Mouse (Mus musculus): ENCODE results near the gene Wasf2.

Wasf2 gene

DNA sequence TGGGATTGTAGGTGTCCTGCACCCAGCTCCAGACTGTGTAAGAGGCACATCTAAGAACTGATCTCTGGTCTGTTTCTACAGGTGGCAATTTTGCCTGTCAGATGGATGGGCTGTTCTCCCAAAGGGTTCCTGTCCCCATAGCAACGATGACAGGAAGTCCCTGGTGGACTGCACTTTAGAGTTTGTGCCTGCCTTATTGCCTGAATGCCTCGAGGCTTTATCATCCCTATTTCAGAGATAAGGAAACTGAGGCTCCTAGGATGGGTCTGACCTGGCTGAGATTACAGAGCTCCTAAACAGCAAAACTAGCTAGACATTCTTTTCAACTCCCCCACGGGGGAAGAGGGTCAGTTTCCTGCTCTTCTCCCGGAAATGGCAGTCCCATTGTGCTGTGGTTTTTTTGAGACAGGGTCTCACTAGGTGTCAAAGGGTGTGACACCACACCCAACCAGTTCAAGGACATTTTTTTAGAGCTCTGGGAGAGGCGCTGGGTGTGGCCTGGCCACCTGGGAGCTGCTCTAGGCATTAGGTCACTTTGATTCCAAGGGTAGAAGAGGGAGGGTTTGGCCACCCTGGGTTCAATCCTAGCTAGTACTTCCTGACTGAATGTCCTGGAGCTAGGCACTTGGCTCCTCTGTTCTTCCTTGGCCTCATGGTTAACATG, 8.2 kb upstream of the Wasf2 start:
- DNase-seq (ENCODE audit: low read depth, low spot score): no peak

DNA sequence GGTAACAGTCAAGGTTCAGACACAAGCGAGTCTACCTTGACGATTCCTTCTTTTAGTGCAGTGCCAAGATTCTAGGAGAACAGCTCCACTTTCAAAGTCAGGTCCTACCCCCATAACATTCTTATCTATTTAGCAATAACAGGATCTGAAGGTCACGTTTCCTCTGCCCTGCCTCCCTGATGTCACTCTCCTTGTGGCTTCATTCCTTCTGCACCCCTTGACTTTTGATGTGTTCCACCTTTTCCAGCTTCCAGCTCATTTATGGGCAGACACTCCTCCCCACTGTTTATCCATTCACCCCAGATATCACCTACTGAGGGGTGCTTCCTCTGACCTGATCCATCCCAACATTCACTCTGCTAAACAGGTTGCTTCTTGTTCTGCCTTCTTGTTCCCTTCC, 3.2 kb upstream of the Wasf2 start:
- DNase-seq (ENCODE audit: low read depth, low spot score): no peak

GRCm38 (mm10) chr4:133127894-133128293, 2.4 kb upstream of the Wasf2 start:
- DNase-seq (ENCODE audit: low read depth, low spot score): no peak

- no peak for DNase-seq (ENCODE audit: low read depth, low spot score)
These were observed 914 bp upstream of the Wasf2 start for GRCm38 (mm10) chr4:133129391-133129790.

DNA sequence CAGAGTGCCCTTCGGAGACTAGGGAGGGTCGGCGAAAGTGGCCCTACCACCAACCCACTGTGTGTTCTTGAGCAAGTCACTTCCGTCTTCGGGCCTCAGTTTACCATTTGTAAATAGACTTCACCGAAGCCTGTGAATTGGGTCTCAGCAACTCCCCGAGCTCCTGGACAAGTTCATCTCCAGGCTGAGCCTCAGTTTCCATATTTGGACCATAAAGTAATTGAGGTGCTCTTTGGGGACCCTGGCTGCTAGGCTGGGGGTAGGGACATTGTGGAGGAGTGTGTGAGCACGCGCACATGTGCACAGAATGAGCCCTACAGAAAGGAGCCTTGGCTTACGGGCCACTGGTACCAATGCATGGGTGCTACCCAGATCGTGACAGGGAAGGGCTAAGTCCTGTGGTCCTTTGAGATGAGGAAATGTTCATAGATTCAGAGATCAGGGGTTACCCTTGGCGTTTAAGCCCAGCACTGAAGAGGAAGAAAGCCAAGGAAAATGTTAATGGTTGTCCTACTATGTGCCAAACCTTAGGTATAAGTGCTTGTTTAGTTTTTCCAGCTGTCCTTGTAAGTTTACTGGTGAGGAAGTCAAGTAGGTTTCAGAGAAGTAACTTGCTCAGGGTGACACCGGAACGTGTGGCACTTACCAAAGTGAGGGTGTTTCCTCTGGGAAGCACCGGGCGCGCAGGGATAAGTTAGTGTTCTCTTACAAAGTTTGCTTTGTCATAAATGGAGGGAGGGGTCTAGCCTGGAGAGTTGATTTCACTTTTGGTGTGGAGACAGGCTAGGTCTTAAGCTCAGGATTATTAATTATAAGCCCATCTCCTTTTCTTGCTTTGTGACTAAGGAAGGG, 811 bp downstream of the Wasf2 start:
- no peak for DNase-seq (ENCODE audit: low read depth, low spot score)

GRCm38 (mm10) chr4:133132027-133132426, 1.7 kb downstream of the Wasf2 start:
- no peak for DNase-seq (ENCODE audit: low read depth, low spot score)

DNA sequence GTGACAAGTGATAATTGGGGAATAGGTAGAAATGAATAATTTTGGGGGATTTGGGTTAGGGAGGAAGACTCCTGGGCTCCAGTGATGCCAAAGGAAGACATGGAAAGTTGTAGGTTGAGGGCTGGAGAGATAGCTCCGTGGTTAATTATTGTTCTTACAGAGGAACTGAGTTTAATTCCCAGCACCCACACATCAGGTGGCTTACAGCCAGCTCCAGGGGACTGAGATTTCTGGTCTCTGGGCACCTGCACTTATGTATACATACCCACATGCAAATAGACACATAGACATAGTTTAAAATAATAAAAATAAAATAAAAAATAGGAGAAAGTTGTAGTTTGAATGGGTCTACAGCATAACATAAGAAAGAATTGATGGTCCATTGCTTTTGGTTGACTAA, 6.6 kb downstream of the Wasf2 start:
- no peak for DNase-seq (ENCODE audit: low read depth, low spot score)

GRCm38 (mm10) chr4:133138971-133139370, 8.7 kb downstream of the Wasf2 start:
- DNase-seq (ENCODE audit: low read depth, low spot score): no peak

GRCm38 (mm10) chr4:133155006-133155405, 24.7 kb downstream of the Wasf2 start:
- no peak for DNase-seq (ENCODE audit: low read depth, low spot score)

DNA sequence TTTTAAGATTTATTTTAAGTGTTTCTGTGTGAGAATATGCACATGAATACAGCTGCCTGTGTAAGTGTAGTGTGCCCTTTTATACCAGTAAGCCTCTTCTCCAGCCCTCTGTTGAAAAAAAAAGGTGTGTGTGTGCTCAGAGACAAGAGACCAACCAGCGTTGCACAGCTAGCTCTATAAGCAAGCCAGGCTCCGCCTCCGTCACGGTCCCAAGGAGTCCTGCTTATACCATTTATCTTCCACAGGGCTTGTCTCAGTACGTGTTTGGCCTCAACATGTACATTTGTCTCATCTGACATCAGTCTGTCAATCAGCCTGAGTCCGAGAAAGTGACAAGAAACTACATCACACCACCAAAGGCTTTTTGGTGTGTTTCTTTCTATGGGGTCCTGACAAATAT, 25.4 kb downstream of the Wasf2 start:
- DNase-seq (ENCODE audit: low read depth, low spot score): no peak

- DNase-seq (ENCODE audit: low read depth, low spot score): no peak
These were observed 26.1 kb downstream of the Wasf2 start for GRCm38 (mm10) chr4:133156422-133156821.

GRCm38 (mm10) chr4:133156831-133157230, 26.5 kb downstream of the Wasf2 start:
- no peak for DNase-seq (ENCODE audit: low read depth, low spot score)

GRCm38 (mm10) chr4:133159127-133159526, 28.8 kb downstream of the Wasf2 start:
- no peak for DNase-seq (ENCODE audit: low read depth, low spot score)

- DNase-seq (ENCODE audit: low read depth, low spot score): no peak
These were observed 29.3 kb downstream of the Wasf2 start for GRCm38 (mm10) chr4:133159646-133160045.

DNA sequence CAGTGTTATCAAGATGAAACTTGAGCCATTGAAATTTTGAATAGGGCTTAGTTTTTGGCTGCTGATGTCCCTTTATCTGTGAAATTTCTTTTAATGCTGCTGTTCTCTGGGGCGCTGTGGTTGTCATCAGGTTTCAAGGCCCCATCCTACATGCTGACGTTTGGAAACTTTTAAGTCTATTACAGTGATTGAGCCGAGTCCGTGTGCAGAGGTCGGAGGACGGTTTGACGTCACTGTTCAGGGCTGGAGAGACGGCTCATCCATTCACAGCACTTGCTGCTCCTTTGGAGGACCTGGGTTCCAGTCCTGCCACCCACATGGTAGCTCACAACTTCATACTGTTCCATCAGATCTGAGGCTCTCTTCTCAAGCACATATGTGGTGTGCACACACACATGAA, 29.9 kb downstream of the Wasf2 start:
- DNase-seq (ENCODE audit: low read depth, low spot score): no peak

DNA sequence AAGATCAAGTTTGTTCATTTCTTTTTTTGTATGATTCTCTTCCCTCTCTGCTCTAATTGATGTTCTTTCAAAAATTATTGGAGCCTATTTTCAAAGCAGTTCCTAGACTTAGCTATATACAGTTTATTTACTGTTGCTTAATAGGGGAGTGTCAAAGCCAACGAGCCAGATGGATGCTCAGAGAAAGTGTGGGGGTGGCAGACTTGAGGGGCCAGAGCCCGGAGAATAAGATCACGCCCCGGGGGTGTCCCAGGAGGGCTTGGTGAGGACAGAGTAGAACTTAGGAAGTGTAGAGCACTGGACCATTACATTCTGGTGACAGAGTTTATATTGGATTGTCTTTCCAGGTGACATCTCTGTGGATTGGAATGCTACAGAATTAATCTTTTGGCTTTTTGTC, 30.5 kb downstream of the Wasf2 start:
- no peak for DNase-seq (ENCODE audit: low read depth, low spot score)

DNA sequence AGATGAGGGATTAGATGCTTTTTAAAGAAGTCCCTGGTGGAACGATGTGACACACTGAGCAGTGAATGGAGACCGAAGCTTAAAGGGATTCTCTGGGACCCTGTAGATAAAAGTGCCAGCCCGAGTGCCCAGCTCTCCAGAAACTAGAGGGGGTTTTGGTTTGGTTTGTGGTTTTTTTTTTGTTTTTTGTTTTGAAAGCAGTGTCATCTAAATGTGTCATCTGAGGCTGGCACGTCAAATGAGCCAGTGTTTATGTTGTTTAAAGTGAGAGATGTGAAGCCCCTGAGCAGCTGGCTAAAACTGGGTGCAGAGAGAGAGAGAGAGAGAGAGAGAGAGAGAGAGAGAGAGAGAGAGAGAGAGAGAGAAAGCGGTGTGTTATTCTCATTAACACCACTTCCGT, 31.9 kb downstream of the Wasf2 start:
- no peak for DNase-seq (ENCODE audit: low read depth, low spot score)

- no peak for DNase-seq (ENCODE audit: low read depth, low spot score)
These were observed 36.5 kb downstream of the Wasf2 start for GRCm38 (mm10) chr4:133166773-133167172.

GRCm38 (mm10) chr4:133169237-133170055, 39.1 kb downstream of the Wasf2 start:
- no peak for DNase-seq (ENCODE audit: low read depth, low spot score)

GRCm38 (mm10) chr4:133170056-133170524, 39.8 kb downstream of the Wasf2 start:
- no peak for DNase-seq (ENCODE audit: low read depth, low spot score)

DNA sequence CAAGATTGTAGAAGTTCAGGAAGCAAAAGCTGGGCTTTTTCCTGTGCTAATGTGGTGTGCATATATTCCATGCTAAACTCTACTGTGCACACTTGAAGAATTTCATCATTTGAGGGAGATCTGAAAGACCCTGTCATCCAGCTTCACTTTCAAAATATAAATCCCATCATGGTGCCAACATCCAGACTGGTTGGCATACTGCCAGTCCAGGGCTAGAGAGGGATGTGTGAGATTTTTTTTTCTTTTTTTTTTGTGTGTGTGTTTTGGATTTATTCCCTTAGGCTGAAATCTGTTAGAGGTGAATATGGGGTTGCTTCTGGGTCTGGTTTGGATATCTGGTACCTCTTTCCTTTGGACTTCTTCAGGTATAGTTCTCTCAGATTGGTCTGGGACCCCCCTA, 40.3 kb downstream of the Wasf2 start:
- DNase-seq (ENCODE audit: low read depth, low spot score): no peak

DNA sequence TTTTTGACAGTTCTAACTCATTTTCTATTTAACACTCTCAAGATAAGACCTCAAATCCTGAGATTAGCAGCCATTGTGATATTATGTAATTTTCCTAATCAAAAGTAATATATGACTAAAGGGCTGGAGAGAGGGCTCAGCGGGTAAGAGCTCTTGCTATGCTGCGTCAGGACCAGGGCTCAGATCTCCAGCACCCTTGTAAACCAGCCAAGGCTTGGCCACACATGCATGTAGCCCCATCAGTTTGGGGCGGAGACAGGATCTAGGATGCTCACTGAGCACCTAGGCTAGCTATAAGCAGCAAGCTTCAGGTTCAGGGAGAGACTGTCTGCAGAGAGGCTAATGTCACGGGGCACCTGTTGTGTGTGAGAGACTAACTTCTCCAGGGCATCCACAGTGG, 42.1 kb downstream of the Wasf2 start:
- no peak for DNase-seq (ENCODE audit: low read depth, low spot score)

All from brain, embryonic 18.5 days (tissue).